Mouse (Mus musculus): Measurements from ENCODE around the gene Urb1. TPM values are rescaled to one million over a fixed set of nuclear protein-coding genes. Genes with fewer than 3 reads are reported as not detected.

The Urb1 gene
- 10.4 and 12.7 TPM in 2 replicates for polyA plus RNA-seq (2015; fragmentation: Nextera tagmentation; extraction: Ambion mirVana)

DNA sequence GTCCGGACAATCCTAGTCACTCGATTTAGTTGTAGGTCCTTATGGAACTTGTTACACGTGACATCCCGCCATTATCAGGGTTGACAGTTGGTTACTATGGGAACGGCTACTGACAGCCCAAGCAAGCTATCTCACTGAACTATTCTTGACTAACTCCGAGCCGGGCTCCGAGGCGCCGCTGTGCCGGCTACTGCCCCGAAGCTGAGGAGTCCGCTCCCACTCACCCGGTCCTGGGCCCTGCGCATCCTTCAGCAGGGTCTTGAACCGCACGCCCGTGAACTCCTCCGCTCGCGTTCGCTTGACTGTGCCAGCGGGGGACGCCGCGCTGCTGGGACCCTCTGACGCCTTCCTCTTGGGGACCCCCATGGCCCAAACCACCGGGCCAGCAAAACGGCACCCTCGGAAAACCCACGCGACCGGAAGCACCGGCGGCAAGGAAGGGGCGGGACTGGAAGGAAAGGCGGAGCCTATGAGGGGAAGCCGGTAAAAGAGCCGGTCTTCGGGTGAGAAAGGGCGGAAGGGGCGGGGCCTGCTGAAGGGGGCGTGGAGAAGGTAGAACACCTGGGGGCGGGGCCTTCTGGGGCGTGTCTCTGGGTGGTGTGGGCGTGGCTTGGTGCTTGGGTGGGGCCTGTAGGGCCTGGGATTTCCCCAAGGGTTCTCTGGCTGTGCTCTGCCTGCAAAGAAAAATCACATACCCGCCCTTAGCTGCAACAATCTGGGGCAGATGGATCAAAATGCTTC lies at the start of gene Urb1:
Urb1 (minus strand) TSS at position 439 of the 741 bp plus-strand sequence.
- peak within 1 kb of the TSS; percentile 71 for H3K4me2 ChIP-seq
- ATAC-seq (ENCODE audit: insufficient number of reproducible peaks, insufficient read depth, low FRiP score, low TSS enrichment, low read depth): peak; percentile 91
- H3K9me3 ChIP-seq: no peaks in the 10 kb centered on the region
- peak within 1 kb of the TSS; percentile 72 for H3K9ac ChIP-seq
- H3K36me3 ChIP-seq: peaks cover 2% of the 10 kb centered on the region; the same call in 1 of the 2 replicates
- peak within 1 kb of the TSS; percentile 72 for H3K4me3 ChIP-seq
- H3K27me3 ChIP-seq: no peaks in the 10 kb centered on the region
- H3K4me1 ChIP-seq: peaks cover 17% of the 10 kb centered on the region
- WGBS: under 1% methylated on average over 47 of the region's 47 CpGs
- H3K27ac ChIP-seq: peak within 1 kb of the TSS; percentile 48

GRCm38 (mm10) chr16:90858206-90858605 lies 48.0 kb upstream of the Urb1 start:
- H3K4me2 ChIP-seq: no peak overlapping the region

GRCm38 (mm10) chr16:90856552-90857200 lies 46.5 kb upstream of the Urb1 start:
- 88% methylated on average over 6 of the region's 6 CpGs for WGBS
- Histone ChIP-seq H3K27me3 (no peaks in the 10 kb centered on the region), H3K9ac (no peak overlapping the region), H3K4me2 (no peak overlapping the region), H3K9me3 (no peaks in the 10 kb centered on the region), H3K4me1 (peaks cover 33% of the 10 kb centered on the region), H3K4me3 (no peak overlapping the region), H3K36me3 (no peaks in the 10 kb centered on the region), H3K27ac (no peak overlapping the region)
- no peak for ATAC-seq (ENCODE audit: insufficient number of reproducible peaks, insufficient read depth, low FRiP score, low TSS enrichment, low read depth)

More at GRCm38 (mm10) chr16:90858206-90858605, 48.0 kb upstream of the Urb1 start:
- WGBS: 84% methylated on average over 4 of the region's 4 CpGs
- H3K9me3 ChIP-seq: no peaks in the 10 kb centered on the region
- H3K4me1 ChIP-seq: peaks cover 20% of the 10 kb centered on the region
- ATAC-seq (ENCODE audit: insufficient number of reproducible peaks, insufficient read depth, low FRiP score, low TSS enrichment, low read depth): no peak
- no peaks in the 10 kb centered on the region for H3K27me3 ChIP-seq
- no peak overlapping the region for H3K9ac ChIP-seq
- H3K27ac ChIP-seq: no peak overlapping the region
- no peak overlapping the region for H3K4me3 ChIP-seq
- no peaks in the 10 kb centered on the region for H3K36me3 ChIP-seq

- ATAC-seq (ENCODE audit: insufficient number of reproducible peaks, insufficient read depth, low FRiP score, low TSS enrichment, low read depth): no peak; the same call in 1 of the 2 replicates
- 27% methylated on average over 11 of the region's 11 CpGs for WGBS
Observed at GRCm38 (mm10) chr16:90851621-90852334, 41.6 kb upstream of the Urb1 start.

DNA sequence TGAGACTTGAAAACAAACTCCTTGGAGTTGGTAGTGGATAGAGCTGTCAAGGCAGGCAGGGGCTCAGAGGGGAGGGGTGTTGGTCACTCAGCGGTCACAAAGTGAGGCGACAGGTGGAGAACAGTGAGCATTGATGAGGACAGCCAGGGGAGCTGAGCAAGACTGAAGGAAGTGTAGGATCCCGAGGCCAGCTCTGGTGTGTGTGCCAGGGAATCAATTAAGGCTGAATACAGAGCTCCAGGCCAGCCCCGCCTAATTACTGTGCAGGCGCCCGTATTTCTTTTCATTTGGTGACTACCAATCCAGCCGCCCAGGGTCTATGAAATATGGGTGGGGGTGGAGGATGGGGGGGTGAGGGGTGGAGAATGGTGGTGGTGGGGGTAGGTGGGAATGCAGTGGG lies 40.7 kb upstream of the Urb1 start:
- 0 out of 2 replicates have a peak, but pooled peaks have one; percentile 23 for ATAC-seq (ENCODE audit: insufficient number of reproducible peaks, insufficient read depth, low FRiP score, low TSS enrichment, low read depth)
- Histone ChIP-seq H3K36me3 (no peaks in the 10 kb centered on the region), H3K4me1 (peaks cover 62% of the 10 kb centered on the region), H3K4me2 (no peak overlapping the region), H3K4me3 (no peak overlapping the region), H3K27me3 (no peaks in the 10 kb centered on the region), H3K9ac (no peak overlapping the region), H3K27ac (no peak overlapping the region), H3K9me3 (no peaks in the 10 kb centered on the region)
- WGBS: 50% methylated on average over 7 of the region's 7 CpGs

More at GRCm38 (mm10) chr16:90851621-90852334, 41.6 kb upstream of the Urb1 start:
- Histone ChIP-seq H3K9me3 (no peaks in the 10 kb centered on the region), H3K9ac (no peak overlapping the region), H3K36me3 (no peaks in the 10 kb centered on the region), H3K27me3 (no peaks in the 10 kb centered on the region), H3K27ac (peak overlapping the region; percentile 49; the same call in 1 of the 2 replicates), H3K4me1 (peaks cover 62% of the 10 kb centered on the region), H3K4me2 (no peak overlapping the region), H3K4me3 (no peak overlapping the region)

DNA sequence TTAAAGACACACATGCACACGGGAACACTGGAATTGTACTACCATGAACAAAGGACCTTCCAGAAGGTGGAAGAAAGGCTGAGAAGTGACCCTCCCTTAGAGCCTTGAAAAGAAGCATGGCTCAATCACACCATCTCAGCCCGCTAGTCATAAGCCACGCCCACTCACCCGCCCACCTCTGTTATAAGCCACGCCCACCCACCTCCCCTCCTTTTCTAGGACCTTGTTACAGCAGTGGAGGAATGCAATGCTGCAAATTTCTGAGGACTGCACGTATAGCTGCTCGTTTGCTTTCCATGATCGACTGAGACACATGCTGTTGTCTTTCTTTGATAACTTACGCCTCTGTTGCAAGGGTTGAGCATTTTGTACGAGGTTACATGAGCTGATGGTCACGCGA lies 39.0 kb upstream of the Urb1 start:
- ATAC-seq (ENCODE audit: insufficient number of reproducible peaks, insufficient read depth, low FRiP score, low TSS enrichment, low read depth): no peak
- peaks cover 66% of the 10 kb centered on the region for H3K4me1 ChIP-seq
- no peaks in the 10 kb centered on the region for H3K9me3 ChIP-seq
- H3K4me3 ChIP-seq: no peak overlapping the region
- H3K36me3 ChIP-seq: no peaks in the 10 kb centered on the region
- H3K27ac ChIP-seq: no peak overlapping the region
- H3K4me2 ChIP-seq: no peak overlapping the region
- no peaks in the 10 kb centered on the region for H3K27me3 ChIP-seq
- WGBS: 46% methylated on average over 12 of the region's 12 CpGs
- H3K9ac ChIP-seq: no peak overlapping the region

- ATAC-seq (ENCODE audit: insufficient number of reproducible peaks, insufficient read depth, low FRiP score, low TSS enrichment, low read depth): no peak
- H3K27me3 ChIP-seq: no peaks in the 10 kb centered on the region
- no peak overlapping the region for H3K4me3 ChIP-seq
- H3K4me2 ChIP-seq: no peak overlapping the region
- no peak overlapping the region for H3K9ac ChIP-seq
- 0 out of 2 replicates have a peak overlapping the region, but pooled peaks have one; percentile 34 for H3K27ac ChIP-seq
- no peaks in the 10 kb centered on the region for H3K36me3 ChIP-seq
- peaks cover 63% of the 10 kb centered on the region for H3K4me1 ChIP-seq
- no peaks in the 10 kb centered on the region for H3K9me3 ChIP-seq
- 78% methylated on average over 7 of the region's 7 CpGs for WGBS
Observed at GRCm38 (mm10) chr16:90848697-90849096, 38.5 kb upstream of the Urb1 start.

GRCm38 (mm10) chr16:90845591-90845990 lies 35.4 kb upstream of the Urb1 start:
- Histone ChIP-seq H3K27me3 (no peaks in the 10 kb centered on the region), H3K36me3 (no peaks in the 10 kb centered on the region), H3K9me3 (no peaks in the 10 kb centered on the region), H3K4me2 (no peak overlapping the region), H3K27ac (no peak overlapping the region), H3K9ac (no peak overlapping the region), H3K4me1 (peaks cover 38% of the 10 kb centered on the region), H3K4me3 (no peak overlapping the region)
- WGBS: 71% methylated on average over 13 of the region's 13 CpGs
- ATAC-seq (ENCODE audit: insufficient number of reproducible peaks, insufficient read depth, low FRiP score, low TSS enrichment, low read depth): no peak

- Histone ChIP-seq H3K36me3 (no peaks in the 10 kb centered on the region), H3K9me3 (no peaks in the 10 kb centered on the region), H3K27me3 (no peaks in the 10 kb centered on the region), H3K27ac (no peak overlapping the region), H3K9ac (no peak overlapping the region), H3K4me2 (no peak overlapping the region), H3K4me3 (no peak overlapping the region), H3K4me1 (peaks cover 37% of the 10 kb centered on the region)
- no peak for ATAC-seq (ENCODE audit: insufficient number of reproducible peaks, insufficient read depth, low FRiP score, low TSS enrichment, low read depth)
- WGBS: 59% methylated on average over 6 of the region's 6 CpGs
Observed at GRCm38 (mm10) chr16:90845038-90845437, 34.8 kb upstream of the Urb1 start.

GRCm38 (mm10) chr16:90842164-90842563 lies 32.0 kb upstream of the Urb1 start:
- H3K4me2 ChIP-seq: no peak overlapping the region
- no peaks in the 10 kb centered on the region for H3K9me3 ChIP-seq
- no peak overlapping the region for H3K4me3 ChIP-seq
- H3K27ac ChIP-seq: no peak overlapping the region
- H3K36me3 ChIP-seq: no peaks in the 10 kb centered on the region
- 54% methylated on average over 9 of the region's 9 CpGs for WGBS
- H3K9ac ChIP-seq: no peak overlapping the region
- no peaks in the 10 kb centered on the region for H3K27me3 ChIP-seq
- H3K4me1 ChIP-seq: peaks cover 20% of the 10 kb centered on the region; the same call in 1 of the 2 replicates
- no peak for ATAC-seq (ENCODE audit: insufficient number of reproducible peaks, insufficient read depth, low FRiP score, low TSS enrichment, low read depth)

DNA sequence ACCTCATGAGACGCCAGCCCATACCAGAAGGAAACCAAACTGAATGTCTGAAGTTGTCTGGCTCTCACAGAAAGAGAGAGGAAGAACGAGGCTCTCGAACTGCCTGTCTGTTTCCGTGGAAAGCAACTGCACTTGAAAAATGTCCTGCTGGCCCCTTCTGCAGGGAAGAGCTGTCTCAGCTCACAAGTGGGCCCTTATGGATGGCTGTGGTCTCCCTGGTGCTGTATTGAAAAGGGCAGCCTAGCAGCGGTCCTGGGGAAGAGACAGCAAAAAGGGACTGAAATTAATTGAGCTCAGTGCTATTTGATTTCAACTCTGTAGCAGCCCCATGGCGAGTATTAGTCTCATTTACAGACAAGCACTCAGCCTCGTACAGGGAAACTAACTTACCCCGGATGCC lies 27.2 kb upstream of the Urb1 start:
- H3K27ac ChIP-seq: no peak overlapping the region
- H3K9me3 ChIP-seq: no peaks in the 10 kb centered on the region
- WGBS: 67% methylated on average over 8 of the region's 8 CpGs
- H3K27me3 ChIP-seq: peaks cover 15% of the 10 kb centered on the region
- H3K36me3 ChIP-seq: no peaks in the 10 kb centered on the region
- no peak overlapping the region for H3K4me2 ChIP-seq
- H3K9ac ChIP-seq: no peak overlapping the region
- no peak for ATAC-seq (ENCODE audit: insufficient number of reproducible peaks, insufficient read depth, low FRiP score, low TSS enrichment, low read depth)
- H3K4me1 ChIP-seq: peaks cover 18% of the 10 kb centered on the region
- no peak overlapping the region for H3K4me3 ChIP-seq

All from embryonic facial prominence, embryonic 13.5 days (tissue).